Mouse (Mus musculus) MEL (cell line): ENCODE data around the gene Creb1. TPM values are rescaled to one million over a fixed set of nuclear protein-coding genes. Genes with fewer than 3 reads are reported as not detected.
A peak's percentile ranks its signal among the peaks of the same experiment; 100 is the strongest.

ENCODE experiments used
- DNase-seq: peaks from one replicate; pipeline ENCODE4 v3.0.0; 2011; ENCODE audit warnings: low read depth, low spot score
- H3K27ac ChIP-seq: 2 replicates; pipeline ENCODE4 v1.5.1; 2012; ENCODE audit warnings: low read depth, mild to moderate bottlenecking, control low read depth, low read length, moderate library complexity; ENCODE audit not compliant: control insufficient read depth
- H3K27me3 ChIP-seq, 2 experiments: fragments of 150-350 bp in 1 of 2; sonication (generic) in 1 of 2; 2 replicates each; pipeline ENCODE4 v1.6.1; 2012; ENCODE audit warnings: low read length in 2 of 2, mild to moderate bottlenecking in 2 of 2, improper control_type of control experiment in 1 of 2, moderate library complexity in 1 of 2; ENCODE audit not compliant: insufficient read depth in 2 of 2, control insufficient read depth in 1 of 2
- H3K36me3 ChIP-seq, 2 experiments: 2 replicates each; pipeline ENCODE4 v1.6.1; 2012 to 2014; ENCODE audit warnings: low read length in 2 of 2, improper control_type of control experiment in 1 of 2, inconsistent platforms in 1 of 2, mild to moderate bottlenecking in 1 of 2; ENCODE audit not compliant: insufficient read depth in 2 of 2, control insufficient read depth in 1 of 2
- H3K4me1 ChIP-seq, 2 experiments: fragments of 150-350 bp in 1 of 2; sonication (generic) in 1 of 2; 2 replicates each; pipeline ENCODE4 v1.6.1; 2012; ENCODE audit warnings: low read length in 2 of 2, improper control_type of control experiment in 1 of 2, mild to moderate bottlenecking in 1 of 2; ENCODE audit not compliant: insufficient read depth in 2 of 2, control insufficient read depth in 1 of 2
- H3K4me3 ChIP-seq, 2 experiments: fragments of 150-350 bp in 1 of 2; sonication (generic) in 1 of 2; 2 replicates each; pipeline ENCODE4 v1.5.1; 2012; ENCODE audit warnings: low read depth in 2 of 2, low read length in 2 of 2, mild to moderate bottlenecking in 2 of 2, moderate library complexity in 2 of 2, control low read depth in 1 of 2, improper control_type of control experiment in 1 of 2; ENCODE audit not compliant: control insufficient read depth in 1 of 2, insufficient read depth in 1 of 2
- H3K79me2 ChIP-seq: 2 replicates; pipeline ENCODE4 v1.6.1; 2012; ENCODE audit warnings: mild to moderate bottlenecking, low read length, moderate library complexity; ENCODE audit not compliant: control insufficient read depth, poor library complexity, insufficient read depth
- H3K9ac ChIP-seq: 2 replicates; pipeline ENCODE4 v1.6.1; 2012; ENCODE audit warnings: low read depth, mild to moderate bottlenecking, control low read depth, low read length, moderate library complexity; ENCODE audit not compliant: control insufficient read depth, poor library complexity, severe bottlenecking
- H3K9me3 ChIP-seq: fragments of 150-350 bp; sonication (generic); replicated peaks from 2 replicates; pipeline ENCODE4 v1.6.1; 2012; ENCODE audit warnings: mild to moderate bottlenecking, low read length, improper control_type of control experiment, moderate library complexity; ENCODE audit not compliant: insufficient read depth
- BHLHE40 ChIP-seq: IDR thresholded peaks from 2 replicates; pipeline ENCODE4 v1.6.1; 2012; ENCODE audit warnings: low read depth, mild to moderate bottlenecking, inconsistent platforms, low read length, improper control_type of control experiment, borderline replicate concordance
- CHD1 ChIP-seq: IDR thresholded peaks from 2 replicates; pipeline ENCODE4 v1.6.1; 2012; ENCODE audit warnings: low read depth, mild to moderate bottlenecking, inconsistent platforms, low read length, improper control_type of control experiment
- CHD2 ChIP-seq: IDR thresholded peaks from 2 replicates; pipeline ENCODE4 v1.6.1; 2011; ENCODE audit warnings: low read length, improper control_type of control experiment
- CTCF ChIP-seq, 3 experiments: IDR thresholded peaks in 2 of 3; conservative IDR thresholded peaks in 1 of 3; 2 replicates each; pipeline ENCODE4 v1.5.1; 2011 to 2012; ENCODE audit warnings: low read length in 3 of 3, low read depth in 2 of 3, mild to moderate bottlenecking in 2 of 3, improper control_type of control experiment in 1 of 3, inconsistent platforms in 1 of 3, mixed read lengths in 1 of 3, moderate library complexity in 1 of 3; ENCODE audit not compliant: control insufficient read depth in 1 of 3, insufficient read depth in 1 of 3, poor library complexity in 1 of 3, severe bottlenecking in 1 of 3
- E2F4 ChIP-seq: IDR thresholded peaks from 2 replicates; pipeline ENCODE4 v1.6.1; 2011; ENCODE audit warnings: low read depth, low read length, improper control_type of control experiment, borderline replicate concordance
- ELF1 ChIP-seq: IDR thresholded peaks from 2 replicates; pipeline ENCODE4 v1.6.1; 2014; ENCODE audit warnings: low read depth, mild to moderate bottlenecking, inconsistent platforms, low read length, improper control_type of control experiment, moderate library complexity
- EP300 ChIP-seq, 2 experiments: IDR thresholded peaks; 2 replicates each; pipeline ENCODE4 v1.6.1; 2011; ENCODE audit warnings: improper control_type of control experiment in 2 of 2, low read length in 2 of 2, low read depth in 1 of 2, mild to moderate bottlenecking in 1 of 2
- ETS1 ChIP-seq: IDR thresholded peaks from 2 replicates; pipeline ENCODE4 v1.6.1; 2012; ENCODE audit warnings: low read depth, mild to moderate bottlenecking, inconsistent platforms, low read length, improper control_type of control experiment, moderate library complexity
- GABPA ChIP-seq: IDR thresholded peaks from 2 replicates; pipeline ENCODE4 v1.6.1; 2012; ENCODE audit warnings: low read depth, mild to moderate bottlenecking, inconsistent platforms, low read length, improper control_type of control experiment, moderate library complexity
- GATA1 ChIP-seq: IDR thresholded peaks from 2 replicates; pipeline ENCODE4 v1.6.1; 2011; ENCODE audit warnings: low read depth, low read length, improper control_type of control experiment
- HCFC1 ChIP-seq: IDR thresholded peaks from 2 replicates; pipeline ENCODE4 v1.6.1; 2012; ENCODE audit warnings: low read depth, mild to moderate bottlenecking, inconsistent platforms, low read length, improper control_type of control experiment, moderate library complexity
- JUND ChIP-seq: IDR thresholded peaks from 2 replicates; pipeline ENCODE4 v1.6.1; 2011; ENCODE audit warnings: low read depth, mild to moderate bottlenecking, improper control_type of control experiment, low read length
- KAT2A ChIP-seq: conservative IDR thresholded peaks from 2 replicates; pipeline ENCODE4 v1.6.1; 2012; ENCODE audit warnings: low read depth, low read length, improper control_type of control experiment, inconsistent platforms
- MAFK ChIP-seq: IDR thresholded peaks from 2 replicates; pipeline ENCODE4 v1.6.1; 2011; ENCODE audit warnings: low read depth, mild to moderate bottlenecking, low read length, improper control_type of control experiment, borderline replicate concordance
- MAX ChIP-seq: IDR thresholded peaks from 2 replicates; pipeline ENCODE4 v1.6.1; 2011; ENCODE audit warnings: low read length, improper control_type of control experiment
- MAZ ChIP-seq: IDR thresholded peaks from 2 replicates; pipeline ENCODE4 v1.6.1; 2012; ENCODE audit warnings: low read depth, mild to moderate bottlenecking, inconsistent platforms, low read length, improper control_type of control experiment
- MEF2A ChIP-seq: IDR thresholded peaks from 2 replicates; pipeline ENCODE4 v1.6.1; 2014; ENCODE audit warnings: low read depth, mild to moderate bottlenecking, inconsistent platforms, low read length, improper control_type of control experiment; ENCODE audit not compliant: poor library complexity, insufficient replicate concordance, severe bottlenecking; ENCODE audit errors: extremely low read depth
- MXI1 ChIP-seq: IDR thresholded peaks from 2 replicates; pipeline ENCODE4 v1.6.1; 2011; ENCODE audit warnings: mild to moderate bottlenecking, low read depth, low read length, improper control_type of control experiment
- MYB ChIP-seq: IDR thresholded peaks from 2 replicates; pipeline ENCODE4 v1.6.1; 2011; ENCODE audit warnings: mild to moderate bottlenecking, low read depth, low read length, improper control_type of control experiment
- MYC ChIP-seq: IDR thresholded peaks from 2 replicates; pipeline ENCODE4 v1.6.1; 2011; ENCODE audit warnings: low read depth, mild to moderate bottlenecking, low read length, improper control_type of control experiment, moderate library complexity
- NELFE ChIP-seq: IDR thresholded peaks from 2 replicates; pipeline ENCODE4 v1.6.1; 2011; ENCODE audit warnings: low read depth, low read length, improper control_type of control experiment
- NRF1 ChIP-seq: IDR thresholded peaks from 2 replicates; pipeline ENCODE4 v1.6.1; 2014; ENCODE audit warnings: low read depth, mild to moderate bottlenecking, inconsistent platforms, low read length, improper control_type of control experiment, moderate library complexity; ENCODE audit not compliant: poor library complexity, insufficient read depth, severe bottlenecking
- POLR2A ChIP-seq, 2 experiments: IDR thresholded peaks; 2 replicates each; pipeline ENCODE4 v1.6.1; 2011 to 2012; ENCODE audit warnings: low read length in 2 of 2, mild to moderate bottlenecking in 2 of 2, control low read depth in 1 of 2, improper control_type of control experiment in 1 of 2, low read depth in 1 of 2, moderate library complexity in 1 of 2; ENCODE audit not compliant: control insufficient read depth in 1 of 2, insufficient read depth in 1 of 2, poor library complexity in 1 of 2
- POLR2AphosphoS2 ChIP-seq: IDR thresholded peaks from 2 replicates; pipeline ENCODE4 v1.6.1; 2011; ENCODE audit warnings: low read length, improper control_type of control experiment
- POLR2AphosphoS5 ChIP-seq: IDR thresholded peaks from 2 replicates; pipeline ENCODE4 v1.6.1; 2012; ENCODE audit warnings: low read depth, borderline replicate concordance, mild to moderate bottlenecking, inconsistent platforms, low read length, moderate library complexity, mixed read lengths
- RAD21 ChIP-seq: IDR thresholded peaks from 2 replicates; pipeline ENCODE4 v1.6.1; 2011; ENCODE audit warnings: mild to moderate bottlenecking, low read depth, low read length, improper control_type of control experiment
- SIN3A ChIP-seq: IDR thresholded peaks from 2 replicates; pipeline ENCODE4 v1.6.1; 2012; ENCODE audit warnings: low read length, improper control_type of control experiment, inconsistent platforms
- SMC3 ChIP-seq: IDR thresholded peaks from 2 replicates; pipeline ENCODE4 v1.6.1; 2011; ENCODE audit warnings: low read depth, low read length, improper control_type of control experiment
- TAL1 ChIP-seq: IDR thresholded peaks from 2 replicates; pipeline ENCODE4 v1.6.1; 2012; ENCODE audit warnings: mild to moderate bottlenecking, inconsistent platforms, low read length, moderate library complexity, mixed read lengths
- TBP ChIP-seq: IDR thresholded peaks from 2 replicates; pipeline ENCODE4 v1.8.0; 2011; ENCODE audit warnings: low read depth, low read length, improper control_type of control experiment
- TCF12 ChIP-seq: IDR thresholded peaks from 2 replicates; pipeline ENCODE4 v1.6.1; 2014; ENCODE audit warnings: low read depth, mild to moderate bottlenecking, inconsistent platforms, low read length, improper control_type of control experiment, moderate library complexity
- UBTF ChIP-seq: IDR thresholded peaks from 2 replicates; pipeline ENCODE4 v1.6.1; 2012; ENCODE audit warnings: low read depth, mild to moderate bottlenecking, inconsistent platforms, low read length, improper control_type of control experiment, moderate library complexity, borderline replicate concordance; ENCODE audit not compliant: insufficient read depth
- USF1 ChIP-seq: IDR thresholded peaks from 2 replicates; pipeline ENCODE4 v1.6.1; 2014; ENCODE audit warnings: low read depth, mild to moderate bottlenecking, inconsistent platforms, low read length, improper control_type of control experiment, moderate library complexity
- USF2 ChIP-seq, 2 experiments: IDR thresholded peaks; 2 replicates each; pipeline ENCODE4 v1.6.1; 2011 to 2012; ENCODE audit warnings: improper control_type of control experiment in 2 of 2, low read length in 2 of 2, borderline replicate concordance in 1 of 2, inconsistent platforms in 1 of 2, low read depth in 1 of 2, mild to moderate bottlenecking in 1 of 2; ENCODE audit not compliant: insufficient read depth in 1 of 2
- ZC3H11A ChIP-seq: IDR thresholded peaks from 2 replicates; pipeline ENCODE4 v1.6.1; 2012; ENCODE audit warnings: low read depth, mild to moderate bottlenecking, inconsistent platforms, low read length, improper control_type of control experiment
- ZKSCAN1 ChIP-seq: IDR thresholded peaks from 2 replicates; pipeline ENCODE4 v1.6.1; 2012; ENCODE audit warnings: low read depth, mild to moderate bottlenecking, inconsistent platforms, low read length, improper control_type of control experiment, moderate library complexity
- ZMIZ1 ChIP-seq: IDR thresholded peaks from 2 replicates; pipeline ENCODE4 v1.6.1; 2012; ENCODE audit warnings: low read depth, mild to moderate bottlenecking, inconsistent platforms, low read length, improper control_type of control experiment, moderate library complexity
- ZNF384 ChIP-seq: IDR thresholded peaks from 2 replicates; pipeline ENCODE4 v1.6.1; 2012; ENCODE audit warnings: low read depth, mild to moderate bottlenecking, inconsistent platforms, low read length, improper control_type of control experiment
- polyA plus RNA-seq, 2 experiments: library from polyadenylated mRNA; stranded (reverse) in 1 of 2; unstranded in 1 of 2; fragments of >175 nt in 1 of 2; fragments of >200 nt in 1 of 2; gene quantifications; 2 replicates each; pipeline versions ENCODE4 v1.2.1 to v1.2.4; 2012; ENCODE audit warnings: low replicate concordance in 2 of 2, low read depth in 1 of 2; ENCODE audit not compliant: insufficient read length in 2 of 2, insufficient read depth in 1 of 2, missing spikeins in 1 of 2
- total RNA-seq: library from RNA; depleted of rRNA; stranded (reverse); fragments of 300-350 nt; gene quantifications from 2 replicates; pipeline ENCODE4 v1.2.3, GENCODE M21; 2012

The Creb1 gene
- total and polyA plus RNA-seq, 3 experiments: 21.8 to 49.1 (median 22.8) TPM

GRCm38 (mm10) chr1:64519345-64519744 lies 13.1 kb upstream of the Creb1 start:
- H3K79me2 ChIP-seq: no peaks in the 10 kb centered on the region
- H3K4me1 ChIP-seq: peaks cover 4 to 8% of the 10 kb centered on the region in 2 experiments
- TF ChIP-seq MAFK (no peak), ELF1 (no peak), HCFC1 (no peak), GABPA (no peak), ZNF384 (no peak), SMC3 (no peak), USF2 (IDR thresholded peaks at IDR 0.05; ENCODE audit: borderline replicate concordance in 1 of 2, insufficient read depth in 1 of 2, low read depth in 1 of 2, low read length in 2 of 2) (no peak), EP300 (IDR thresholded peaks at IDR 0.05; ENCODE audit: low read depth in 1 of 2, low read length in 2 of 2) (peak; percentile 76 to 84), BHLHE40 (no peak), POLR2AphosphoS5 (no peak), GATA1 (peak; percentile 85), MYB (no peak), POLR2A (IDR thresholded peaks at IDR 0.05; ENCODE audit: control insufficient read depth in 1 of 2, insufficient read depth in 1 of 2, low read depth in 1 of 2, low read length in 2 of 2, poor library complexity in 1 of 2) (no peak), TBP (no peak), ETS1 (peak; percentile 38; the same call in 1 of the 2 replicates), USF1 (no peak), MAX (no peak), TAL1 (no peak), UBTF (no peak), ZKSCAN1 (no peak), CTCF (IDR thresholded peaks at IDR 0.05 in 2 of 3, conservative IDR thresholded peaks at IDR 0.05 in 1 of 3; ENCODE audit: control insufficient read depth in 1 of 3, insufficient read depth in 1 of 3, low read depth in 2 of 3, low read length in 3 of 3, poor library complexity in 1 of 3, severe bottlenecking in 1 of 3) (no peak), TCF12 (peak; percentile 77), ZC3H11A (no peak), JUND (no peak), CHD1 (no peak), NRF1 (no peak), POLR2AphosphoS2 (no peak), KAT2A (no peak), RAD21 (no peak), SIN3A (no peak), MEF2A (no peak), ZMIZ1 (no peak), MYC (no peak), MAZ (peak; percentile 71; the same call in 1 of the 2 replicates), NELFE (no peak), CHD2 (no peak), MXI1 (no peak), E2F4 (no peak)

More at GRCm38 (mm10) chr1:64519345-64519744, 13.1 kb upstream of the Creb1 start:
- DNase-seq: no peak
- peaks cover 0 to 12% of the 10 kb centered on the region in 2 experiments; a peak in 2 of 4 replicates for H3K36me3 ChIP-seq
- H3K9ac ChIP-seq: no peak overlapping the region
- H3K27ac ChIP-seq: no peak overlapping the region
- H3K27me3 ChIP-seq: no peaks in the 10 kb centered on the region
- H3K9me3 ChIP-seq: no peaks in the 10 kb centered on the region
- H3K4me3 ChIP-seq: no peak overlapping the region
